ENCODE assay signal across 8 mouse cellular contexts in genomic region chr15:98881656-98882008, GRCm38 (mm10). TPM values are rescaled to one million over a fixed set of nuclear protein-coding genes. Genes with fewer than 3 reads are reported as not detected.
DNase-seq lines count a peak whose midpoint lies in the region; ATAC-seq and TF ChIP-seq lines count a peak whose summit lies in the region.

No protein-coding gene starts in this region.

- H3K27ac ChIP-seq in lung, embryonic 15.5 days = peak overlapping the region; percentile 38; the same call in 1 of the 2 replicates
- H3K27ac ChIP-seq in limb, embryonic 11.5 days (replicated peaks; ENCODE audit: low read depth, low read length) = 0 out of 2 replicates have a peak overlapping the region, but pooled peaks have one; percentile 37
- H3K27ac ChIP-seq in olfactory bulb, adult 2 months (ENCODE audit: insufficient read depth, low read depth, low read length) = no peak overlapping the region

- DNase-seq in lung, postnatal 14 days = no peak
- DNase-seq in limb, embryonic 11.5 days (ENCODE audit: low spot score) = no peak
- no peak for DNase-seq in left cerebral cortex, postnatal 10 days (ENCODE audit: extremely low spot score in 1 of 2, low spot score in 2 of 2)
- no peak for DNase-seq in left cerebral cortex, postnatal 36 days (ENCODE audit: low spot score in 2 of 2)

- no peaks in the 10 kb centered on the region for H3K36me3 ChIP-seq in lung, embryonic 15.5 days
- H3K36me3 ChIP-seq in limb, embryonic 11.5 days (ENCODE audit: control insufficient read depth, insufficient read depth, low read length) = no peaks in the 10 kb centered on the region

- WGBS in lung, embryonic 15.5 days = 11% methylated on average over 5 of the region's 5 CpGs
- 13% methylated on average over 5 of the region's 5 CpGs for WGBS in limb, embryonic 11.5 days
- 9% methylated on average over 5 of the region's 5 CpGs for WGBS in olfactory bulb, adult 2 months

- H3K4me3 ChIP-seq in lung, embryonic 15.5 days = peak overlapping the region; percentile 86
- peak overlapping the region; percentile 64; the same call in 1 of the 2 replicates for H3K4me3 ChIP-seq in limb, embryonic 11.5 days (ENCODE audit: low read depth, low read length)
- H3K4me3 ChIP-seq in olfactory bulb, adult 2 months (ENCODE audit: insufficient read depth, low read depth, low read length) = peak overlapping the region; percentile 84; the same call in 1 of the 2 replicates

- intact Hi-C loops in left cerebral cortex, postnatal 10 days (cut with DNase I) = no loop called here
- intact Hi-C loops in left cerebral cortex, postnatal 36 days (cut with DNase I) = loop anchor here (2.0 kb wide), 1 partner anchor 37 kb away; the partner anchor contains the start of gene Lmbr1l

- peak; percentile 15; the same call in 1 of the 2 replicates for ATAC-seq in lung, embryonic 15.5 days (ENCODE audit: borderline replicate concordance, extremely low read depth, low FRiP score, low TSS enrichment)
- 0 out of 2 replicates have a peak, but pooled peaks have one; percentile 2 for ATAC-seq in erythroid progenitor cell, adult 5-6 weeks (replicated peaks; ENCODE audit: low FRiP score, poor library complexity, severe bottlenecking)
- peak; percentile 26; the same call in 1 of the 2 replicates for ATAC-seq in limb, embryonic 11.5 days (ENCODE audit: insufficient number of reproducible peaks, low FRiP score, low TSS enrichment, low read depth)
- ATAC-seq in inflammation-experienced regulatory T-cells, adult 6 months = no peak

- no peak for TF ChIP-seq POLR2A in olfactory bulb, adult 2 months (IDR thresholded peaks at IDR 0.05; ENCODE audit: insufficient read depth, low read depth, low read length)

- 0 out of 2 replicates have a peak overlapping the region, but pooled peaks have one; percentile 7 for H3K9ac ChIP-seq in lung, embryonic 15.5 days
- peak overlapping the region; percentile 13; the same call in 1 of the 2 replicates for H3K9ac ChIP-seq in limb, embryonic 11.5 days (ENCODE audit: low read length)

- H3K9me3 ChIP-seq in lung, embryonic 15.5 days = no peaks in the 10 kb centered on the region
- no peaks in the 10 kb centered on the region for H3K9me3 ChIP-seq in limb, embryonic 11.5 days (ENCODE audit: control insufficient read depth, low read length)

- H3K27me3 ChIP-seq in lung, embryonic 15.5 days = no peaks in the 10 kb centered on the region
- no peaks in the 10 kb centered on the region for H3K27me3 ChIP-seq in limb, embryonic 11.5 days (ENCODE audit: control insufficient read depth, insufficient read depth, low read length)

- H3K4me2 ChIP-seq in lung, embryonic 15.5 days = peak overlapping the region; percentile 98
- peak overlapping the region; percentile 39 for H3K4me2 ChIP-seq in limb, embryonic 11.5 days (ENCODE audit: low read depth, severe bottlenecking)

- no peak for TF ChIP-seq CTCF in olfactory bulb, adult 2 months (IDR thresholded peaks at IDR 0.05; ENCODE audit: insufficient read depth, low read depth, low read length)

- H3K4me1 ChIP-seq in lung, embryonic 15.5 days = peaks cover 15% of the 10 kb centered on the region
- H3K4me1 ChIP-seq in limb, embryonic 11.5 days (ENCODE audit: control insufficient read depth, insufficient read depth, low read length) = 0 out of 2 replicates have a peak, but pooled peaks cover 4% of the 10 kb centered on the region
- H3K4me1 ChIP-seq in olfactory bulb, adult 2 months (ENCODE audit: control insufficient read depth, insufficient read depth, low read length) = no peaks in the 10 kb centered on the region

RNA-seq across cellular contexts. Expression of gene Kmt2d, which starts 10.6 kb away (rescaled TPM):
- polyA plus RNA-seq in lung, embryonic 15.5 days (2015; fragmentation: Nextera tagmentation; extraction: Ambion mirVana) = 11.1 and 12.5 TPM in 2 replicates
- total RNA-seq in erythroid progenitor cell, adult 5-6 weeks (2015; ENCODE audit: low replicate concordance) = 29.2 and 52.4 TPM in 2 replicates
- 69.3 and 96.1 TPM in 2 replicates for total RNA-seq in erythroid progenitor cell, adult 5-6 weeks (2017; ENCODE audit: low replicate concordance)
- polyA plus RNA-seq in limb, embryonic 11.5 days (2014; fragmentation: Nextera tagmentation; extraction: Ambion mirVana) = 17.6 and 21.6 TPM in 2 replicates
- 38.3 and 267 TPM in 2 replicates for polyA plus RNA-seq in olfactory bulb, adult 2 months (2012; ENCODE audit: insufficient read depth, insufficient read length, low replicate concordance, missing spikeins)
- 10 to 100 TPM; 62.4 to 64.3 TPM for total RNA-seq in left cerebral cortex, postnatal 10 days (2021)
- 10 to 100 TPM; 18.7 to 36.4 (median 30.7) TPM for polyA plus RNA-seq in inflammation-experienced regulatory T-cells, adult 6 months (2017; shearing (Covaris generic))
- total RNA-seq in left cerebral cortex, postnatal 36 days (2021) = 10 to 100 TPM; 69.9 to 98.8 TPM

RNA-seq across cellular contexts. Expression of gene Rhebl1, which starts 12.7 kb away (rescaled TPM):
- 9.9 and 11.6 TPM in 2 replicates for polyA plus RNA-seq in lung, embryonic 15.5 days (2015; fragmentation: Nextera tagmentation; extraction: Ambion mirVana)
- total RNA-seq in erythroid progenitor cell, adult 5-6 weeks (2015; ENCODE audit: low replicate concordance) = 2.2 and 5.9 TPM in 2 replicates
- not detected in 2 replicates for total RNA-seq in erythroid progenitor cell, adult 5-6 weeks (2017; ENCODE audit: low replicate concordance)
- 19.8 and 22.2 TPM in 2 replicates for polyA plus RNA-seq in limb, embryonic 11.5 days (2014; fragmentation: Nextera tagmentation; extraction: Ambion mirVana)
- polyA plus RNA-seq in olfactory bulb, adult 2 months (2012; ENCODE audit: insufficient read depth, insufficient read length, low replicate concordance, missing spikeins) = not detected in 2 replicates
- 10 to 100 TPM; 11.2 to 14.1 TPM for total RNA-seq in left cerebral cortex, postnatal 10 days (2021)
- 10 to 100 TPM in 2 of 3 experiments, 1 to 10 TPM in 1; 9.5 to 13.0 (median 10.8) TPM for polyA plus RNA-seq in inflammation-experienced regulatory T-cells, adult 6 months (2017; shearing (Covaris generic))
- total RNA-seq in left cerebral cortex, postnatal 36 days (2021) = 10 to 100 TPM in 1 of 2 experiments, 1 to 10 TPM in 1; 9.0 to 10.5 TPM

RNA-seq across cellular contexts. Expression of gene Dhh, which starts 16.7 kb away (rescaled TPM):
- polyA plus RNA-seq in lung, embryonic 15.5 days (2015; fragmentation: Nextera tagmentation; extraction: Ambion mirVana) = 2.3 and 2.8 TPM in 2 replicates
- not detected in 2 replicates for total RNA-seq in erythroid progenitor cell, adult 5-6 weeks (2015; ENCODE audit: low replicate concordance)
- total RNA-seq in erythroid progenitor cell, adult 5-6 weeks (2017; ENCODE audit: low replicate concordance) = not detected in 2 replicates
- polyA plus RNA-seq in limb, embryonic 11.5 days (2014; fragmentation: Nextera tagmentation; extraction: Ambion mirVana) = 0.15 and 0.23 TPM in 2 replicates
- polyA plus RNA-seq in olfactory bulb, adult 2 months (2012; ENCODE audit: insufficient read depth, insufficient read length, low replicate concordance, missing spikeins) = not detected in 2 replicates
- under 1 TPM; 0.16 to 0.47 TPM for total RNA-seq in left cerebral cortex, postnatal 10 days (2021)
- under 1 TPM in 1 of 3 experiments, not detected in 2; 0.09 TPM for polyA plus RNA-seq in inflammation-experienced regulatory T-cells, adult 6 months (2017; shearing (Covaris generic))
- under 1 TPM in 1 of 2 experiments, not detected in 1; 0.35 TPM for total RNA-seq in left cerebral cortex, postnatal 36 days (2021)

RNA-seq across cellular contexts. Expression of gene Lmbr1l, which starts 36.4 kb away (rescaled TPM):
- 14.8 and 15.8 TPM in 2 replicates for polyA plus RNA-seq in lung, embryonic 15.5 days (2015; fragmentation: Nextera tagmentation; extraction: Ambion mirVana)
- total RNA-seq in erythroid progenitor cell, adult 5-6 weeks (2015; ENCODE audit: low replicate concordance) = 7.9 and 15.1 TPM in 2 replicates
- total RNA-seq in erythroid progenitor cell, adult 5-6 weeks (2017; ENCODE audit: low replicate concordance) = 9.0 and 12.1 TPM in 2 replicates
- 5.5 and 6.2 TPM in 2 replicates for polyA plus RNA-seq in limb, embryonic 11.5 days (2014; fragmentation: Nextera tagmentation; extraction: Ambion mirVana)
- not detected in 2 replicates for polyA plus RNA-seq in olfactory bulb, adult 2 months (2012; ENCODE audit: insufficient read depth, insufficient read length, low replicate concordance, missing spikeins)
- 10 to 100 TPM; 15.4 to 21.6 TPM for total RNA-seq in left cerebral cortex, postnatal 10 days (2021)
- polyA plus RNA-seq in inflammation-experienced regulatory T-cells, adult 6 months (2017; shearing (Covaris generic)) = 10 to 100 TPM; 17.3 to 46.9 (median 39.3) TPM
- 10 to 100 TPM; 12.6 to 16.6 TPM for total RNA-seq in left cerebral cortex, postnatal 36 days (2021)

RNA-seq across cellular contexts. Expression of gene Prkag1, which starts 50.3 kb away (rescaled TPM):
- 105 and 113 TPM in 2 replicates for polyA plus RNA-seq in lung, embryonic 15.5 days (2015; fragmentation: Nextera tagmentation; extraction: Ambion mirVana)
- 58.0 and 61.2 TPM in 2 replicates for total RNA-seq in erythroid progenitor cell, adult 5-6 weeks (2015; ENCODE audit: low replicate concordance)
- 73.0 and 87.4 TPM in 2 replicates for total RNA-seq in erythroid progenitor cell, adult 5-6 weeks (2017; ENCODE audit: low replicate concordance)
- polyA plus RNA-seq in limb, embryonic 11.5 days (2014; fragmentation: Nextera tagmentation; extraction: Ambion mirVana) = 79.3 and 84.6 TPM in 2 replicates
- not detected in 2 replicates for polyA plus RNA-seq in olfactory bulb, adult 2 months (2012; ENCODE audit: insufficient read depth, insufficient read length, low replicate concordance, missing spikeins)
- total RNA-seq in left cerebral cortex, postnatal 10 days (2021) = 10 to 100 TPM; 41.7 to 44.6 TPM
- polyA plus RNA-seq in inflammation-experienced regulatory T-cells, adult 6 months (2017; shearing (Covaris generic)) = 100 to 1,000 TPM; 119 to 137 (median 129) TPM
- total RNA-seq in left cerebral cortex, postnatal 36 days (2021) = 10 to 100 TPM; 49.1 to 50.0 TPM

Comparison
In these comparisons a context has a peak if more than half of its experiments do, and no peak if none do; other contexts are left out.
1. RNA of gene Rhebl1, which starts 12.7 kb away (polyA plus RNA-seq): 19.8 to 22.2 TPM in limb, embryonic 11.5 days, 9.9 to 11.6 TPM in lung, embryonic 15.5 days and 9.5 to 13.0 TPM in inflammation-experienced regulatory T-cells, adult 6 months; not detected in olfactory bulb, adult 2 months; every median in the first group is over 10 times any median in the second.
2. Peak in every context shown above with its lines, with median percentiles within 50 percentile points of each other: H3K4me3 ChIP-seq.